Mouse (Mus musculus) embryonic fibroblast, embryonic 13.5 days (primary cell): Measurements from ENCODE around the gene Cers5.

ENCODE experiments used
- CTCF ChIP-seq: IDR thresholded peaks from 2 replicates; pipeline ENCODE4 v1.5.1; 2011; ENCODE audit warnings: mild to moderate bottlenecking, control low read depth, low read length, moderate library complexity, borderline replicate concordance; ENCODE audit not compliant: insufficient read depth
- POLR2A ChIP-seq: IDR thresholded peaks from 2 replicates; pipeline ENCODE4 v1.6.1; 2011; ENCODE audit warnings: low read depth, mild to moderate bottlenecking, control low read depth, low read length, moderate library complexity

GRCm38 (mm10) chr15:99754204-99754603 lies 18.5 kb downstream of the Cers5 start:
- TF ChIP-seq CTCF (no peak), POLR2A (no peak)
